Mouse (Mus musculus): ENCODE measurements at regions not wholly inside any gene's neighbourhood (a gene's known extent, or its start where the extent isn't known, plus 50 kb on each side); places are given as distances from the start of the nearest gene placed in this dataset.

DNA sequence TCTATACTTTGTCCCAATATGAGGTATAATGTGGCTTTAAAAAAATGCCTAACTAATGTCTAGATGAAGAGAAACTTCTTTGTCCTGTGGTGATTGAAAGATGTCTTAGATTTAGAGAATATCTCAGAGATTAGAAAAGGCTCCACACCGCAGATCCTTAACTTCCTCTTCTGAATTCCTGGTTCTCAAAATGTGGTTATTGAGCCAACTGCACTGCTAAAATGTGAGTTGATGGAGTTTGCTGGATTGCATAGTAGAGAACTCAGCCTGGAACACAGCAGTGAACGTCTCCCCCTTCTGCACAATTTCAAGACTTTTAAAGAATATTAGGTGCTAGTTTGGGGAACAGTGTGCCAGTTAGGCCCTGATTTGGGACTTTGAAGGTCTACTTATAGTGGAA, 312.7 kb upstream of the Cd180 start:
- no peak for DNase-seq (ENCODE audit: low spot score)

DNA sequence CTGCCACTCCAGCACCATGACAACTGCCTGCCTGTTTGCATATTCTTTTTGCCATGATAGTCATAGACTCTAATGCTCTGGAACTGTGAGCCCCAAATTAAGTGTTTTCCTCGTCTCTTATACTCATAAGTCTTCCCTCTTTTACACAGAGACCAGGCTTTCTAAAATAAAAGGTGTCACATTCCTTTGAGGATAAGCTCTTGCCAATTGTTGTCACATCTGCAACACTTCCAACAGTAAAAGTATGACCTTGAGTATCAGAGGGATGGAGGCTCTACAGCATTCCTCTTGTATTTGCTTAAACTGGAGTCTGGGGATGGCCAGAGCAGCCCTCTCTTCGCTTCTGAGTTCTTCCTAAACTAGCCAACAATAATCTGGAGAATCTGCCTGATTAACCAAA, 301.4 kb upstream of the Cd180 start:
- DNase-seq (ENCODE audit: low spot score) = no peak

- no peak for DNase-seq (ENCODE audit: low spot score)
Observed at GRCm38 (mm10) chr13:102392868-102393661, 300.3 kb upstream of the Cd180 start.

DNA sequence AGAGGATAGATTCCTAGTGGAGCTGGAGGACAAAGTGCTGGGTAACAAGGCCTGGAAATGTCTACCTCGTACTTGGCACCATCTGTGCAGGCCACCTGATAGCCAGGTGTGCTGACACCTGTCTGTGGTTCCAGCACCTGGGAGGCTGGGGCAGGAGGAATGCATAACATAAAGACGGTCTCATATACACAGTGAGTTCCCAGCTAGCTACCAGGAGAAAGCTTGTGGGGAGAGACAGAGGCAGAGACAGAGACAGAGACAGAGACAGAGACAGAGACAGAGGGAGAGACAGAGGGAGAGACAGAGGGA, 299.7 kb upstream of the Cd180 start:
- no peak for DNase-seq (ENCODE audit: low spot score)

GRCm38 (mm10) chr13:102394057-102394456, 299.3 kb upstream of the Cd180 start:
- DNase-seq (ENCODE audit: low spot score) = no peak

DNA sequence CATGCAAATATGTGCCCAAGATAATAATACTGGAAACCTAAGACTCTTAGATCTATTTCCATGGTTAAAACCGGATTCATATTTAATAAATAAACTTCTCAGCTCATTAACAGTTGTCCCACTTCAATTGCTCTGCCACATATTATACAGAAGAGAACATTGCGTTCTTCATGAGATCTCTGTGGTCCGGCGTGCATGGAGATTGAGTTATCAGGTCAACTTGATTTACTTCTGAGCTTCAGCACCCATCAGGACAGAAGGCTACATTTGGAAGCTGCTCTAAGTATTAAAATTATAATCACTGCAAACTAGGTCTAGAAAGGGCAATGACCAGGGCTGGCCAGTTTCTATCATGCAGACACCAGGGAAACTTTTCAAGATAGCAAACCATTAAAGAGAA, 295.9 kb upstream of the Cd180 start:
- DNase-seq (ENCODE audit: low spot score) = no peak

GRCm38 (mm10) chr13:102411840-102412239, 281.5 kb upstream of the Cd180 start:
- no peak for DNase-seq (ENCODE audit: low spot score)

DNA sequence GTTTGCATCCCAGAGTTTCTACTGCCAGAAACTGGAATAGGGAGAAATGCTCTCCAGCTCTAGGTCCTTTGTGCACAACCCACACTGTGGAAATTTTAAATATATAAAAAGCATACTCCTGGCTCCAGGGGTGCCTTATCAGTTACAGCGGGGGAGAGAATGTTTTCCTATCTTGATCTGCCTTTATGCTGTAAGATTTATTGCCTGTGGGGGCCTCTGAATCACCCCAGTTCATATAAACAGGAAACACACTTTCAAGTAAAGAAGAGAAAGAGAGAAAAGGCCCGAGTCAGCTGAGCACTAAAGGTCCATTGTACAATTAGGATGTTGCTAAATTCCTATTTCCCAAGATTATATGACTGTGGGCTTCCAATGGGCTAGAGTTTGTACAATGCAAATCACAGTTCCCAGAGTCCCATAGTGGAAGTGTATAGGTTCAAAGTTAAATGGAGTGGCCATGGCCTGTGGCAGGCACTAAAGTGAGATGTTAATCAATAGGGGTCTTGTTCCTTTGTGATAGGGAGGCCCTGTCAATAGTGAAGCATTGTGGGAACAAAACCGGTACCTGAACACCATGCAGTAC, 258.9 kb upstream of the Cd180 start:
- no peak for DNase-seq (ENCODE audit: low spot score)

- DNase-seq (ENCODE audit: low spot score) = no peak
Observed at GRCm38 (mm10) chr13:102442676-102443075, 250.7 kb upstream of the Cd180 start.

- DNase-seq (ENCODE audit: low spot score) = no peak
Observed at GRCm38 (mm10) chr13:102447310-102447709, 246.0 kb upstream of the Cd180 start.

- no peak for DNase-seq (ENCODE audit: low spot score)
Observed at GRCm38 (mm10) chr13:102449416-102450121, 243.8 kb upstream of the Cd180 start.

- no peak for DNase-seq (ENCODE audit: low spot score)
Observed at GRCm38 (mm10) chr13:102451176-102451575, 242.2 kb upstream of the Cd180 start.

- DNase-seq (ENCODE audit: low spot score) = no peak
Observed at GRCm38 (mm10) chr13:102458711-102459110, 234.6 kb upstream of the Cd180 start.

DNA sequence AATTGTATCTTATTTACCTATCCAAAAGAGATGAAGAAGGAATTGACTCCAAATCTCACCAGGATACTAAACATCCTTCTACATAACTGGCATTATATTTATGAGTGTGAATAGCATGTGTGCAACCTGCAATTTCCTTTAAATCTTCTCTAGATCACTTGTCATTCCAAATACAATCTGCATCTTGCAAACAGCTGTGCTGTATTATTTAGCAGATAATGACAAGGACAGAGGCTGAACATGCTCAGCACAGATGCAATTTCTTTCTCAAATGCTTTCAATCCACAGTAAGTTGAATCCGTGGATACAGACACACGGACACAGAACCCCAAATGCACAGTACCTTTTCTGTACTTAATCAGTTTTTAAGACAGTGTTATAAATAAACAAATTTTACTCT, 229.4 kb upstream of the Cd180 start:
- no peak for DNase-seq (ENCODE audit: low spot score)

DNA sequence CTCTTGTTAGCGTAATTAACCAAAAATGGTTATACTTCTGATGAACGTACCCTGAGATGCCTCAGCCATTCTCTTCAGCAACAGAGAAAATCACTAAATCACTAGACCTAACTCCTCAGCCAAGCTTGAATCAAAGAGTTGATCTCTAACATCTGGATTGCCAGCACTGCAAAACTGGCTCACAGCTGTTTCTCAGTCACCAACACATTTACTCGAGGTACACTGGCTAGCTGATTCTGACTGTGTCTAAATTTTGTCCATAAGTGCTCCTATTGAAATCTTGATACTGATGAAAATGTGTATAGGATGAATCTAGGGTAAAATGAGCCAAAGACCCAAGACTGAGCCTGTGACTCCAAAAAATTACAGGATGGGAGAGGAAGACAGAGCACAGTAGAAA, 211.5 kb upstream of the Cd180 start:
- no peak for DNase-seq (ENCODE audit: low spot score)

- no peak for DNase-seq (ENCODE audit: low spot score)
Observed at GRCm38 (mm10) chr13:102482451-102482850, 210.9 kb upstream of the Cd180 start.

DNA sequence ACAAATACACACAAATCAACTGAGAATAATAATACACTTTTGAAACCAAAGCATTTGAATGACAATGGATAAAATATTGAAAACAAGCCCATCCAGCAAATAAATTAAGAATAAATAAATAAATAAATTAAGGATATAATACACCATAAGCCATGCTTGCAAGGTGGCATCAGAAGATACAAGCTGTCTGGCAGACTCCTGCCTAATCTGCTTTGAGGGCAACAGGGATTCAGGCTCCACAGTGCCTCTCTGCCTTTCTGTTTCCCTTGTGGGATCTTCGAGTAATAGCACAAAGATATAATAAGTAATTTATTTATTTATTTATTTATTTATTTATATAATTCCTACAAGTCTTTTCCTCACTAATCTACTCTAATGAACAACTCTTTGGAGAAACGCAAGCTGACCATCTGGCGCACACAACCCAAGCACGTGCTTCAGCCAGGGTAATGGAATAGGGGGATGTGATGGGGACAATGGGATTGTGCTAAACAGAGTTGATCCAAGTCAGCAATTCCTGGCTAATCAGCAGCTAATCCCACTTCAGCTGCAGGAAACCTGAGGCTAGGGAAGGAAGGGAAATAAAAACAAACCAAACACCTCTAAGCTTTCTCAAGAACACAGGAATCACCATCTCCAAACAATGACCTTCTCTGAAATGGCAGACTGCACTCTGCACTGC, 205.8 kb upstream of the Cd180 start:
- DNase-seq (ENCODE audit: low spot score) = no peak

DNA sequence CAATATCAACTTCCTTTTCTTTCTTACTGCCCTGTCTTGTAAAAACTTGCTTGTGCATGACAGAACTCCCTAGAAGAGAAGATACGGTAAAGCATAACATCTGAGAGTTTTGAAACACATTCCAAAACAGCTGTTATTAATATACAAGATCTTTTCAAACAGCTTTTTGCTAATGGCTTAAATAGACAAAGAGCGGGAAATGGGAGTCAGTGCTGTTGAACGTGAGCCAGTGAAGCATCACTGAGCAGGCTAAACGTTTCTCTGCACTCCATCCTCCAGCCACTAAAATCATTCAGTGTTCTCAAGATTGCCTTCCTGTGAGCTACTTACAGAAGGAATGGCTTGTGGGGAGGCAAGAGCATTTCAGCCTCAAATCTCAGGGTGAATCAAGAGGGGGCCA, 202.0 kb upstream of the Cd180 start:
- DNase-seq (ENCODE audit: low spot score) = no peak

DNA sequence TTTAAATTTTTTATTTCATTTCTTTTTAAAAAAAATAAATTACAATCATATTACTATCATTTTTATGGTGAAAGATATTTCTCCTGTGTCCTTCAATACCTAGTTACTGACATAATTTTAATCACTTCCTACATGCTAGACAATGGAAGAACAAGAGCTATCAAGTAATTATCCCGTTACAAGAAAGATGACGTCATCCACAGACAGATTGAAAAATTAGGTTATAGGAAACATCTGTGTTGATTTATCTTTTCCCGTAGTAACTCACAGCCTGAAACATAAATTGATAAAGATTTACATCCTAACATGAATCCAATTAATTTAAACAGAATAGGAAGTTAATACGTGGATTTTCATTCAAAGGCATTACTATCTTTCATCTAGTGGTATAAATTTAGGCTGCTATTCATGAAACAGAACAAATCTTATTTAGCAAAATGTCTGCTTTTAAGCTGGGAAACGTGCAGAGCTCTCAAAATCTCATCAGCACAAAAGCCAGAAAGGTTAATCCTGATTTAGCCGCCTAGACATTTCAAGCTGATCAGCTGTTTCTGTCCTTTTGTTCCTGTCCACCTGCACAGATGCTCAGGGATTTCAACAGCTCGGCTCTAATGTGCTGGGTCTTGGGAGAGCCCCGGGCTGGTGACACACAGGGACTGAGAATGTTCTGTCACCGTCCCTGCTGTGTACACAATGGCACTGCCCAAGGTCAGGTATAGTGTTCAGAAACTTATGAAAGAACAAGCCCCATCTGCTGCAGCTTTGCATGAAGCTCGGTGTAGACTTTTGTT, 189.0 kb upstream of the Cd180 start:
- no peak for DNase-seq (ENCODE audit: low spot score)

DNA sequence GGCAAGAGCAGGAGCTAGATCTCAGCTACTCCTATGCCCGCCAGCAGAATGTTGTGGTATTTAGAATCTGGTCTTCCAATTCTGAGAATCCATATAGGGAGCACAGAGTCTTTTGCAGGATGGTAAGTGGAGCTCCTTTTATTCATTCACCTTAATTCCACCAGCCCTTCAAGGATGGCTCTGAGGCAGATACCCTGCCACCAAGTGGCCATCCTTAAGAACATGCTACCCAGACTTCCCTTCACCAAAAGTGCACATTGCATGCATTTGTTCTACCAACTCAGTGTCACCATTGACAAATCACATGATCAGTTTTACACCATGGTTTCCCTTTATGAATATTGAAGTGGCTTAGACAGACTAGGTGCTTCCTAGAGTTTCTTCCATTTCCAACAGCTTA, 186.1 kb upstream of the Cd180 start:
- no peak for DNase-seq (ENCODE audit: low spot score)

DNA sequence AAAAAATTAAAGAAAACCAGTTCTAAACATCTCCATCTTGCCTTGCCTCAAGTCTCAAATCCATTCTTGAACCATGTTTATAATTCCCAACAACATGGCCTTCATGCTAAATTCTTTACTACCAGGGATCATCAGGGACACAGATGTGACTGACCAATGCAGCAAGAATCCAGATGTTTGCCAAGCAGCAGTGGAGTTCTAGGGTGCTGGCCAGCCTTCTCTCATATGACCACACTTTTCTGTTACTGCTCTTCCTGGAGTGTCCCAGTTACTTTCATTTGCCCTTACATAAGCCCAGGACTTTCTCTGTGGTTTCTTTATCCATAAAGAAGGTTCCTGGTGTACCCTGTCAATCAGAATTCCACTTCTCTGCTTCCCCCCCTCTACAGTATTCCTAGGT, 185.4 kb upstream of the Cd180 start:
- DNase-seq (ENCODE audit: low spot score) = no peak

GRCm38 (mm10) chr13:102510733-102511279, 182.6 kb upstream of the Cd180 start:
- DNase-seq (ENCODE audit: low spot score) = no peak

Measured in urinary bladder, postnatal 25 days (tissue).